Mouse (Mus musculus) liver, postnatal 0 days (tissue): Measurements from ENCODE around the gene Spag7.

Source experiments
- CTCF ChIP-seq: sonication (generic); IDR thresholded peaks from 2 replicates; pipeline ENCODE4 v1.5.1; 2016; ENCODE audit warnings: antibody characterized with exemption, low read depth
- EP300 ChIP-seq: IDR thresholded peaks from 2 replicates; pipeline ENCODE4 v1.6.1; 2016; ENCODE audit warnings: antibody characterized with exemption, low read depth, mild to moderate bottlenecking

- TF ChIP-seq CTCF (no peak), EP300 (no peak)
Observed at GRCm38 (mm10) chr11:70619101-70619500, 50.1 kb downstream of the Spag7 start, which contains the start of gene Chrne.
